Mouse (Mus musculus) cerebellum, adult 2 months (tissue): Measurements from ENCODE around the gene Upf2.

Experiments
- CTCF ChIP-seq: fragments of 200-500 bp; IDR thresholded peaks from 2 replicates; pipeline ENCODE4 v1.5.1; 2011; ENCODE audit warnings: low read depth, mild to moderate bottlenecking, control low read depth, low read length, moderate library complexity, borderline replicate concordance; ENCODE audit not compliant: insufficient read depth
- POLR2A ChIP-seq: fragments of 200-500 bp; IDR thresholded peaks from 2 replicates; pipeline ENCODE4 v1.6.1; 2011; ENCODE audit warnings: low read length, control low read depth, borderline replicate concordance; ENCODE audit not compliant: insufficient read depth

GRCm38 (mm10) chr2:6042644-6043043, 91.4 kb downstream of the Upf2 start:
- no peak for TF ChIP-seq CTCF
- no peak for TF ChIP-seq POLR2A
